Mouse (Mus musculus): ENCODE measurements at regions not wholly inside any gene's neighbourhood (a gene's known extent, or its start where the extent isn't known, plus 50 kb on each side); places are given as distances from the start of the nearest gene placed in this dataset.

GRCm38 (mm10) chr1:88752332-88752731, 50.3 kb upstream of the Arl4c start:
- Histone ChIP-seq H3K4me1 (ENCODE audit: control insufficient read depth, insufficient read depth, low read length) (no peaks in the 10 kb centered on the region), H3K4me3 (ENCODE audit: insufficient read depth, low read length) (no peak overlapping the region), H3K27ac (ENCODE audit: insufficient read depth, low read depth, low read length) (no peak overlapping the region)
- TF ChIP-seq POLR2A (IDR thresholded peaks at IDR 0.05; ENCODE audit: borderline replicate concordance, low read depth, low read length) (no peak), CTCF (IDR thresholded peaks at IDR 0.05; ENCODE audit: low read depth, low read length) (no peak)

DNA sequence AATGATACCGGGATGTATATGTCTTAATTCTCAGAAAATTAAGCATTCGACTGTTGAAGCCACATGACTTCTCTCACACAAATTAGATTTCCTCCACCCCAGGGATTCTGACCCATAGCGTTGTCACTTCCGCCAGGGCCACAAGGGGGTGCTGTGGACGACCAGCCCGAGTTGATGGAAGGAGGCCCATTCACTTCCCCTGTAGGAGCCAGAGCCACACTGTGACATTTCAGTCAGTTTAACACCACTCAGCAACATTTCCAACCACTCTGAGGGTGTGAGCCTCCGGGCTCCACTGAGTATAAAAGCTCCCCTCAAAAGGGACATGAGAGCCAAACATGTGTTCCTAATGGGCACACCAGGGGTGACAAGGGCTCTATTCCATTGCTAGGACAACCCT, 54.6 kb upstream of the Arl4c start:
- Histone ChIP-seq H3K4me1 (ENCODE audit: control insufficient read depth, insufficient read depth, low read length) (no peaks in the 10 kb centered on the region), H3K4me3 (ENCODE audit: insufficient read depth, low read length) (no peak overlapping the region), H3K27ac (ENCODE audit: insufficient read depth, low read depth, low read length) (no peak overlapping the region)
- TF ChIP-seq POLR2A (IDR thresholded peaks at IDR 0.05; ENCODE audit: borderline replicate concordance, low read depth, low read length) (no peak), CTCF (IDR thresholded peaks at IDR 0.05; ENCODE audit: low read depth, low read length) (peak; percentile 49)

GRCm38 (mm10) chr1:88757162-88757561, 55.1 kb upstream of the Arl4c start:
- H3K27ac ChIP-seq (ENCODE audit: insufficient read depth, low read depth, low read length) = no peak overlapping the region
- no peak overlapping the region for H3K4me3 ChIP-seq (ENCODE audit: insufficient read depth, low read length)
- TF ChIP-seq POLR2A (IDR thresholded peaks at IDR 0.05; ENCODE audit: borderline replicate concordance, low read depth, low read length) = no peak
- TF ChIP-seq CTCF (IDR thresholded peaks at IDR 0.05; ENCODE audit: low read depth, low read length) = no peak
- no peaks in the 10 kb centered on the region for H3K4me1 ChIP-seq (ENCODE audit: control insufficient read depth, insufficient read depth, low read length)

GRCm38 (mm10) chr1:88757746-88758145, 55.7 kb upstream of the Arl4c start:
- TF ChIP-seq POLR2A (IDR thresholded peaks at IDR 0.05; ENCODE audit: borderline replicate concordance, low read depth, low read length) (no peak), CTCF (IDR thresholded peaks at IDR 0.05; ENCODE audit: low read depth, low read length) (no peak)

GRCm38 (mm10) chr1:88760643-88761042, 58.6 kb upstream of the Arl4c start:
- no peak overlapping the region for H3K4me3 ChIP-seq (ENCODE audit: insufficient read depth, low read length)
- TF ChIP-seq CTCF (IDR thresholded peaks at IDR 0.05; ENCODE audit: low read depth, low read length) (no peak), POLR2A (IDR thresholded peaks at IDR 0.05; ENCODE audit: borderline replicate concordance, low read depth, low read length) (no peak)
- H3K4me1 ChIP-seq (ENCODE audit: control insufficient read depth, insufficient read depth, low read length) = no peaks in the 10 kb centered on the region
- H3K27ac ChIP-seq (ENCODE audit: insufficient read depth, low read depth, low read length) = no peak overlapping the region

More at GRCm38 (mm10) chr1:88757746-88758145, 55.7 kb upstream of the Arl4c start:
- no peak overlapping the region for H3K4me3 ChIP-seq (ENCODE audit: insufficient read depth, low read length)
- H3K27ac ChIP-seq (ENCODE audit: insufficient read depth, low read depth, low read length) = no peak overlapping the region
- H3K4me1 ChIP-seq (ENCODE audit: control insufficient read depth, insufficient read depth, low read length) = no peaks in the 10 kb centered on the region

DNA sequence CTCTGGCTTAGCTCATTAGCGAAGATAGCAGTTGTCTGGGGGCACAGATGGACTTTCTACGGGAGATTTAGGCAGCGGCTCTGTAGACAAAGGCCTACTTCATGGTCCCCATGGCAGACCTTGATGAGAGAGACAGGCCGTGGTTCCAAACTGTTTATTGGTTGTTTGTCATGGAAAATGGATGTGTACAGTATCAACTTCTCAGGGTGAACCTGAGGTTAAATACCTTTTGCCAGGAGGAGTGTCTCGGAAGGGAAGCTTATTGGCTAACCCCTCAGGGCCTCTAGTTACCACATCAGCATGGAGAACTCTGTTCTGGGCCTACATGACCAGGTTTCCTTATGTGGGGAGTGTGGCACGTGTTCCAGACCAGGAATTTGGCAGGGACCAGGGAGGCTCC, 59.1 kb upstream of the Arl4c start:
- Histone ChIP-seq H3K27ac (ENCODE audit: insufficient read depth, low read depth, low read length) (no peak overlapping the region), H3K4me3 (ENCODE audit: insufficient read depth, low read length) (no peak overlapping the region), H3K4me1 (ENCODE audit: control insufficient read depth, insufficient read depth, low read length) (no peaks in the 10 kb centered on the region)
- TF ChIP-seq CTCF (IDR thresholded peaks at IDR 0.05; ENCODE audit: low read depth, low read length) = no peak
- TF ChIP-seq POLR2A (IDR thresholded peaks at IDR 0.05; ENCODE audit: borderline replicate concordance, low read depth, low read length) = no peak

- Histone ChIP-seq H3K27ac (ENCODE audit: insufficient read depth, low read depth, low read length) (no peak overlapping the region), H3K4me1 (ENCODE audit: control insufficient read depth, insufficient read depth, low read length) (no peaks in the 10 kb centered on the region), H3K4me3 (ENCODE audit: insufficient read depth, low read length) (no peak overlapping the region)
- TF ChIP-seq CTCF (IDR thresholded peaks at IDR 0.05; ENCODE audit: low read depth, low read length) (no peak), POLR2A (IDR thresholded peaks at IDR 0.05; ENCODE audit: borderline replicate concordance, low read depth, low read length) (no peak)
Measured at GRCm38 (mm10) chr1:88763725-88764364, 61.8 kb upstream of the Arl4c start.

DNA sequence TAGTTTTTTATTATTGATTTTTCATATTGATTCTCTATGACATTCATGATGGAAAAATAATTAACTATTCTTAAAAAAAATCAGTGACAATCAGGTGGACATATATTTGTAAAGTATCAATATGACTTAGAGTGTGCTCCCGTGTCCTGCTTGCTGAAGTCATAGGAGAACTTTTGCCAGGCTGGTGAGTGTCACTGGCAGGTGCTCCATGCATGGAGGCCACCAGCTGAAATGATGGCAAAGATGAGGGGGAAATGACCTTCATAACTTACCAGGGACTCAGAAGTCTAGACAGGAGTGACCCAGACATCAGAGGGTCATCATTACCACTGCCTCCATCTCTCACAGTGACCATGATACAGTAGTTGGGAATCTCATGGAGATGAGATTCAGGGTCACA, 62.5 kb upstream of the Arl4c start:
- H3K4me1 ChIP-seq (ENCODE audit: control insufficient read depth, insufficient read depth, low read length) = no peaks in the 10 kb centered on the region
- TF ChIP-seq POLR2A (IDR thresholded peaks at IDR 0.05; ENCODE audit: borderline replicate concordance, low read depth, low read length) = no peak
- no peak for TF ChIP-seq CTCF (IDR thresholded peaks at IDR 0.05; ENCODE audit: low read depth, low read length)
- no peak overlapping the region for H3K27ac ChIP-seq (ENCODE audit: insufficient read depth, low read depth, low read length)
- H3K4me3 ChIP-seq (ENCODE audit: insufficient read depth, low read length) = no peak overlapping the region

GRCm38 (mm10) chr1:88777009-88777408, 75.0 kb upstream of the Arl4c start:
- Histone ChIP-seq H3K27ac (ENCODE audit: insufficient read depth, low read depth, low read length) (no peak overlapping the region), H3K4me1 (ENCODE audit: control insufficient read depth, insufficient read depth, low read length) (no peaks in the 10 kb centered on the region), H3K4me3 (ENCODE audit: insufficient read depth, low read length) (no peak overlapping the region)
- peak; percentile 28; the same call in 1 of the 2 replicates for TF ChIP-seq CTCF (IDR thresholded peaks at IDR 0.05; ENCODE audit: low read depth, low read length)
- TF ChIP-seq POLR2A (IDR thresholded peaks at IDR 0.05; ENCODE audit: borderline replicate concordance, low read depth, low read length) = no peak

DNA sequence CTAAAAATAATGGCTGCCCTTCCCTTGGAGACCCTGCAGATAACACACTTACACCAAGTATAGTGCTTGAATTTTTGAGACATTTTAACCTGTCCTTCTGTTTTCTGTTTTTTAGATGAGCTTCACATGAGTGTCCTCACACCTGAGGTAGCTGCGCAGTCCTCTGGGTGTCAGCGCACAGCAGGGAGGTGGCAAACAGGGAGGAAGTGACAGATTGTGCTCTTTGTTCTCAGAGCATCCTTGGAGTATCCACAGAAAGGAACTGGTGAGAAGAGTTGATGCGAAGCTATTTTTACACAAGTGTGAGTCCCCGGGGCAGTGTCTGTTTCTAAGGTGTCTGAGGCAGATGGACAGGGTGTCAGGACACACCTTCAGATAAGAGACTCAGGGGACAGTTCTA, 78.2 kb upstream of the Arl4c start:
- H3K4me3 ChIP-seq (ENCODE audit: insufficient read depth, low read length) = no peak overlapping the region
- TF ChIP-seq CTCF (IDR thresholded peaks at IDR 0.05; ENCODE audit: low read depth, low read length) = no peak
- no peak for TF ChIP-seq POLR2A (IDR thresholded peaks at IDR 0.05; ENCODE audit: borderline replicate concordance, low read depth, low read length)
- no peaks in the 10 kb centered on the region for H3K4me1 ChIP-seq (ENCODE audit: control insufficient read depth, insufficient read depth, low read length)
- H3K27ac ChIP-seq (ENCODE audit: insufficient read depth, low read depth, low read length) = no peak overlapping the region

Data from bone marrow macrophage, adult 2 months (primary cell).